Comparison of ENCODE assay signal across 8 mouse cellular contexts in genomic region chr6:38354723-38355353, GRCm38 (mm10). TPM values are rescaled to one million over a fixed set of nuclear protein-coding genes. Genes with fewer than 3 reads are reported as not detected.
DNase-seq lines count a peak whose midpoint lies in the region; ATAC-seq and TF ChIP-seq lines count a peak whose summit lies in the region.

No protein-coding gene starts in this region.

- intact Hi-C loops in gastrocnemius, postnatal 36 days (cut with DNase I): no loop called here

- peaks cover 79% of the 10 kb centered on the region for H3K27me3 ChIP-seq in kidney, embryonic 15.5 days
- peaks cover 71% of the 10 kb centered on the region for H3K27me3 ChIP-seq in hindbrain, embryonic 12.5 days
- H3K27me3 ChIP-seq in midbrain, embryonic 15.5 days (replicated peaks): peaks cover 51% of the 10 kb centered on the region

- no peaks in the 10 kb centered on the region for H3K36me3 ChIP-seq in kidney, embryonic 15.5 days
- no peaks in the 10 kb centered on the region for H3K36me3 ChIP-seq in hindbrain, embryonic 12.5 days
- H3K36me3 ChIP-seq in midbrain, embryonic 15.5 days (replicated peaks): no peaks in the 10 kb centered on the region

- ATAC-seq in kidney, embryonic 15.5 days (replicated peaks; ENCODE audit: low FRiP score): peak; percentile 23; the same call in 1 of the 2 replicates
- no peak for ATAC-seq in hindbrain, embryonic 12.5 days (ENCODE audit: low FRiP score)
- no peak for ATAC-seq in midbrain, embryonic 15.5 days (replicated peaks)

- 0 out of 2 replicates have a peak overlapping the region, but pooled peaks have one; percentile 60 for H3K9ac ChIP-seq in kidney, embryonic 15.5 days
- no peak overlapping the region; the same call in 1 of the 2 replicates for H3K9ac ChIP-seq in hindbrain, embryonic 12.5 days
- no peak overlapping the region for H3K9ac ChIP-seq in midbrain, embryonic 15.5 days

- no peak for TF ChIP-seq CTCF in bone marrow macrophage, adult 2 months (IDR thresholded peaks at IDR 0.05; ENCODE audit: low read depth, low read length)

- DNase-seq in kidney, postnatal 25 days: no peak
- DNase-seq in gastrocnemius, postnatal 36 days: no peak
- no peak for DNase-seq in urinary bladder, postnatal 25 days (ENCODE audit: low spot score)
- no peak for DNase-seq in thymus, postnatal 0 days (ENCODE audit: low spot score)

- H3K9me3 ChIP-seq in kidney, embryonic 15.5 days (replicated peaks): no peaks in the 10 kb centered on the region
- no peaks in the 10 kb centered on the region for H3K9me3 ChIP-seq in hindbrain, embryonic 12.5 days (replicated peaks)
- no peaks in the 10 kb centered on the region for H3K9me3 ChIP-seq in midbrain, embryonic 15.5 days

- H3K27ac ChIP-seq in kidney, embryonic 15.5 days: 0 out of 2 replicates have a peak overlapping the region, but pooled peaks have one; percentile 41
- H3K27ac ChIP-seq in bone marrow macrophage, adult 2 months (ENCODE audit: insufficient read depth, low read depth, low read length): peak overlapping the region; percentile 99
- no peak overlapping the region for H3K27ac ChIP-seq in hindbrain, embryonic 12.5 days
- H3K27ac ChIP-seq in midbrain, embryonic 15.5 days: no peak overlapping the region

- peaks cover 21% of the 10 kb centered on the region for H3K4me1 ChIP-seq in kidney, embryonic 15.5 days
- peaks cover 21% of the 10 kb centered on the region for H3K4me1 ChIP-seq in bone marrow macrophage, adult 2 months (ENCODE audit: control insufficient read depth, insufficient read depth, low read length)
- peaks cover 4% of the 10 kb centered on the region for H3K4me1 ChIP-seq in hindbrain, embryonic 12.5 days
- H3K4me1 ChIP-seq in midbrain, embryonic 15.5 days: peaks cover 19% of the 10 kb centered on the region

- peak overlapping the region; percentile 69 for H3K4me3 ChIP-seq in kidney, embryonic 15.5 days (replicated peaks)
- H3K4me3 ChIP-seq in bone marrow macrophage, adult 2 months (ENCODE audit: insufficient read depth, low read length): peak overlapping the region; percentile 97
- H3K4me3 ChIP-seq in hindbrain, embryonic 12.5 days: peak overlapping the region; percentile 48
- peak overlapping the region; percentile 42 for H3K4me3 ChIP-seq in midbrain, embryonic 15.5 days

- WGBS in kidney, embryonic 15.5 days: 3% methylated on average over 20 of the region's 20 CpGs
- 2% methylated on average over 20 of the region's 20 CpGs for WGBS in hindbrain, embryonic 12.5 days
- 3% methylated on average over 20 of the region's 20 CpGs for WGBS in midbrain, embryonic 15.5 days

- TF ChIP-seq POLR2A in bone marrow macrophage, adult 2 months (IDR thresholded peaks at IDR 0.05; ENCODE audit: borderline replicate concordance, low read depth, low read length): no peak

- peak overlapping the region; percentile 86 for H3K4me2 ChIP-seq in kidney, embryonic 15.5 days
- H3K4me2 ChIP-seq in hindbrain, embryonic 12.5 days (replicated peaks): peak overlapping the region; percentile 67
- peak overlapping the region; percentile 60 for H3K4me2 ChIP-seq in midbrain, embryonic 15.5 days

RNA-seq across cellular contexts. Expression of gene Zc3hav1, which starts 0.4 kb away (rescaled TPM):
- 4.6 and 5.1 TPM in 2 replicates for polyA plus RNA-seq in kidney, embryonic 15.5 days (2015; fragmentation: Nextera tagmentation; extraction: Ambion mirVana)
- 76.7 and 83.5 TPM in 2 replicates for polyA plus RNA-seq in bone marrow macrophage, adult 2 months (2012; ENCODE audit: insufficient read depth, insufficient read length, missing spikeins)
- 1.9 and 2.3 TPM in 2 replicates for polyA plus RNA-seq in hindbrain, embryonic 12.5 days (2016; fragmentation: Nextera tagmentation; extraction: Ambion mirVana)
- polyA plus RNA-seq in midbrain, embryonic 15.5 days (2015; fragmentation: Nextera tagmentation; extraction: Ambion mirVana): 1.6 and 1.7 TPM in 2 replicates
- total RNA-seq in gastrocnemius, postnatal 36 days (2021): 1 to 10 TPM; 5.7 to 6.9 TPM
- polyA plus RNA-seq in thymus, postnatal 0 days (2015; fragmentation: Nextera tagmentation; extraction: Ambion mirVana): 39.7 and 46.3 TPM in 2 replicates

RNA-seq across cellular contexts. Expression of gene Ttc26, which starts 26.4 kb away (rescaled TPM):
- polyA plus RNA-seq in kidney, embryonic 15.5 days (2015; fragmentation: Nextera tagmentation; extraction: Ambion mirVana): 9.4 and 10.0 TPM in 2 replicates
- polyA plus RNA-seq in bone marrow macrophage, adult 2 months (2012; ENCODE audit: insufficient read depth, insufficient read length, missing spikeins): 0.32 and 1.7 TPM in 2 replicates
- 12.2 and 12.7 TPM in 2 replicates for polyA plus RNA-seq in hindbrain, embryonic 12.5 days (2016; fragmentation: Nextera tagmentation; extraction: Ambion mirVana)
- 7.5 and 7.6 TPM in 2 replicates for polyA plus RNA-seq in midbrain, embryonic 15.5 days (2015; fragmentation: Nextera tagmentation; extraction: Ambion mirVana)
- under 1 TPM; 0.67 to 0.71 TPM for total RNA-seq in gastrocnemius, postnatal 36 days (2021)
- polyA plus RNA-seq in thymus, postnatal 0 days (2015; fragmentation: Nextera tagmentation; extraction: Ambion mirVana): 1.0 TPM in 2 replicates

RNA-seq across cellular contexts. Expression of gene Zc3hav1l, which starts 55.8 kb away (rescaled TPM):
- 9.9 TPM in 2 replicates for polyA plus RNA-seq in kidney, embryonic 15.5 days (2015; fragmentation: Nextera tagmentation; extraction: Ambion mirVana)
- polyA plus RNA-seq in bone marrow macrophage, adult 2 months (2012; ENCODE audit: insufficient read depth, insufficient read length, missing spikeins): 0.32 and 0.39 TPM in 2 replicates
- polyA plus RNA-seq in hindbrain, embryonic 12.5 days (2016; fragmentation: Nextera tagmentation; extraction: Ambion mirVana): 16.3 and 18.9 TPM in 2 replicates
- polyA plus RNA-seq in midbrain, embryonic 15.5 days (2015; fragmentation: Nextera tagmentation; extraction: Ambion mirVana): 8.2 and 9.1 TPM in 2 replicates
- under 1 TPM; 0.49 to 0.59 TPM for total RNA-seq in gastrocnemius, postnatal 36 days (2021)
- polyA plus RNA-seq in thymus, postnatal 0 days (2015; fragmentation: Nextera tagmentation; extraction: Ambion mirVana): 2.5 and 2.7 TPM in 2 replicates

Comparison
In these comparisons a context has a peak if more than half of its experiments do, and no peak if none do; other contexts are left out.
1. H3K27ac ChIP-seq: peak in kidney, embryonic 15.5 days (single experiment) and bone marrow macrophage, adult 2 months (single experiment); none in hindbrain, embryonic 12.5 days (single experiment) and midbrain, embryonic 15.5 days (single experiment).
2. H3K4me3 ChIP-seq: peak in every context shown above with its lines; median percentile 97 in bone marrow macrophage, adult 2 months; 69 in kidney, embryonic 15.5 days; 48 in hindbrain, embryonic 12.5 days; 42 in midbrain, embryonic 15.5 days.
3. Peak in every context shown above with its lines, with median percentiles within 50 percentile points of each other: H3K4me2 ChIP-seq.